Mouse (Mus musculus) MEL (cell line): Measurements from ENCODE around the gene Irx3. TPM values are rescaled to one million over a fixed set of nuclear protein-coding genes. Genes with fewer than 3 reads are reported as not detected.

ENCODE experiments used
- DNase-seq: peaks from one replicate; pipeline ENCODE4 v3.0.0; 2011; ENCODE audit warnings: low read depth, low spot score
- H3K27ac ChIP-seq: 2 replicates; pipeline ENCODE4 v1.5.1; 2012; ENCODE audit warnings: low read depth, mild to moderate bottlenecking, control low read depth, low read length, moderate library complexity; ENCODE audit not compliant: control insufficient read depth
- H3K27me3 ChIP-seq, 2 experiments: fragments of 150-350 bp in 1 of 2; sonication (generic) in 1 of 2; 2 replicates each; pipeline ENCODE4 v1.6.1; 2012; ENCODE audit warnings: low read length in 2 of 2, mild to moderate bottlenecking in 2 of 2, improper control_type of control experiment in 1 of 2, moderate library complexity in 1 of 2; ENCODE audit not compliant: insufficient read depth in 2 of 2, control insufficient read depth in 1 of 2
- H3K36me3 ChIP-seq, 2 experiments: 2 replicates each; pipeline ENCODE4 v1.6.1; 2012 to 2014; ENCODE audit warnings: low read length in 2 of 2, improper control_type of control experiment in 1 of 2, inconsistent platforms in 1 of 2, mild to moderate bottlenecking in 1 of 2; ENCODE audit not compliant: insufficient read depth in 2 of 2, control insufficient read depth in 1 of 2
- H3K4me1 ChIP-seq, 2 experiments: fragments of 150-350 bp in 1 of 2; sonication (generic) in 1 of 2; 2 replicates each; pipeline ENCODE4 v1.6.1; 2012; ENCODE audit warnings: low read length in 2 of 2, improper control_type of control experiment in 1 of 2, mild to moderate bottlenecking in 1 of 2; ENCODE audit not compliant: insufficient read depth in 2 of 2, control insufficient read depth in 1 of 2
- H3K4me3 ChIP-seq, 2 experiments: fragments of 150-350 bp in 1 of 2; sonication (generic) in 1 of 2; 2 replicates each; pipeline ENCODE4 v1.5.1; 2012; ENCODE audit warnings: low read depth in 2 of 2, low read length in 2 of 2, mild to moderate bottlenecking in 2 of 2, moderate library complexity in 2 of 2, control low read depth in 1 of 2, improper control_type of control experiment in 1 of 2; ENCODE audit not compliant: control insufficient read depth in 1 of 2, insufficient read depth in 1 of 2
- H3K79me2 ChIP-seq: 2 replicates; pipeline ENCODE4 v1.6.1; 2012; ENCODE audit warnings: mild to moderate bottlenecking, low read length, moderate library complexity; ENCODE audit not compliant: control insufficient read depth, poor library complexity, insufficient read depth
- H3K9ac ChIP-seq: 2 replicates; pipeline ENCODE4 v1.6.1; 2012; ENCODE audit warnings: low read depth, mild to moderate bottlenecking, control low read depth, low read length, moderate library complexity; ENCODE audit not compliant: control insufficient read depth, poor library complexity, severe bottlenecking
- H3K9me3 ChIP-seq: fragments of 150-350 bp; sonication (generic); replicated peaks from 2 replicates; pipeline ENCODE4 v1.6.1; 2012; ENCODE audit warnings: mild to moderate bottlenecking, low read length, improper control_type of control experiment, moderate library complexity; ENCODE audit not compliant: insufficient read depth
- BHLHE40 ChIP-seq: IDR thresholded peaks from 2 replicates; pipeline ENCODE4 v1.6.1; 2012; ENCODE audit warnings: low read depth, mild to moderate bottlenecking, inconsistent platforms, low read length, improper control_type of control experiment, borderline replicate concordance
- CHD1 ChIP-seq: IDR thresholded peaks from 2 replicates; pipeline ENCODE4 v1.6.1; 2012; ENCODE audit warnings: low read depth, mild to moderate bottlenecking, inconsistent platforms, low read length, improper control_type of control experiment
- CHD2 ChIP-seq: IDR thresholded peaks from 2 replicates; pipeline ENCODE4 v1.6.1; 2011; ENCODE audit warnings: low read length, improper control_type of control experiment
- E2F4 ChIP-seq: IDR thresholded peaks from 2 replicates; pipeline ENCODE4 v1.6.1; 2011; ENCODE audit warnings: low read depth, low read length, improper control_type of control experiment, borderline replicate concordance
- ELF1 ChIP-seq: IDR thresholded peaks from 2 replicates; pipeline ENCODE4 v1.6.1; 2014; ENCODE audit warnings: low read depth, mild to moderate bottlenecking, inconsistent platforms, low read length, improper control_type of control experiment, moderate library complexity
- ETS1 ChIP-seq: IDR thresholded peaks from 2 replicates; pipeline ENCODE4 v1.6.1; 2012; ENCODE audit warnings: low read depth, mild to moderate bottlenecking, inconsistent platforms, low read length, improper control_type of control experiment, moderate library complexity
- HCFC1 ChIP-seq: IDR thresholded peaks from 2 replicates; pipeline ENCODE4 v1.6.1; 2012; ENCODE audit warnings: low read depth, mild to moderate bottlenecking, inconsistent platforms, low read length, improper control_type of control experiment, moderate library complexity
- MAFK ChIP-seq: IDR thresholded peaks from 2 replicates; pipeline ENCODE4 v1.6.1; 2011; ENCODE audit warnings: low read depth, mild to moderate bottlenecking, low read length, improper control_type of control experiment, borderline replicate concordance
- MXI1 ChIP-seq: IDR thresholded peaks from 2 replicates; pipeline ENCODE4 v1.6.1; 2011; ENCODE audit warnings: mild to moderate bottlenecking, low read depth, low read length, improper control_type of control experiment
- POLR2A ChIP-seq, 2 experiments: IDR thresholded peaks; 2 replicates each; pipeline ENCODE4 v1.6.1; 2011 to 2012; ENCODE audit warnings: low read length in 2 of 2, mild to moderate bottlenecking in 2 of 2, control low read depth in 1 of 2, improper control_type of control experiment in 1 of 2, low read depth in 1 of 2, moderate library complexity in 1 of 2; ENCODE audit not compliant: control insufficient read depth in 1 of 2, insufficient read depth in 1 of 2, poor library complexity in 1 of 2
- TBP ChIP-seq: IDR thresholded peaks from 2 replicates; pipeline ENCODE4 v1.8.0; 2011; ENCODE audit warnings: low read depth, low read length, improper control_type of control experiment
- ZNF384 ChIP-seq: IDR thresholded peaks from 2 replicates; pipeline ENCODE4 v1.6.1; 2012; ENCODE audit warnings: low read depth, mild to moderate bottlenecking, inconsistent platforms, low read length, improper control_type of control experiment
- polyA plus RNA-seq, 2 experiments: library from polyadenylated mRNA; stranded (reverse) in 1 of 2; unstranded in 1 of 2; fragments of >175 nt in 1 of 2; fragments of >200 nt in 1 of 2; gene quantifications; 2 replicates each; pipeline versions ENCODE4 v1.2.1 to v1.2.4; 2012; ENCODE audit warnings: low replicate concordance in 2 of 2, low read depth in 1 of 2; ENCODE audit not compliant: insufficient read length in 2 of 2, insufficient read depth in 1 of 2, missing spikeins in 1 of 2
- total RNA-seq: library from RNA; depleted of rRNA; stranded (reverse); fragments of 300-350 nt; gene quantifications from 2 replicates; pipeline ENCODE4 v1.2.3, GENCODE M21; 2012

Irx3 gene
- total and polyA plus RNA-seq, 3 experiments: not detected

DNA sequence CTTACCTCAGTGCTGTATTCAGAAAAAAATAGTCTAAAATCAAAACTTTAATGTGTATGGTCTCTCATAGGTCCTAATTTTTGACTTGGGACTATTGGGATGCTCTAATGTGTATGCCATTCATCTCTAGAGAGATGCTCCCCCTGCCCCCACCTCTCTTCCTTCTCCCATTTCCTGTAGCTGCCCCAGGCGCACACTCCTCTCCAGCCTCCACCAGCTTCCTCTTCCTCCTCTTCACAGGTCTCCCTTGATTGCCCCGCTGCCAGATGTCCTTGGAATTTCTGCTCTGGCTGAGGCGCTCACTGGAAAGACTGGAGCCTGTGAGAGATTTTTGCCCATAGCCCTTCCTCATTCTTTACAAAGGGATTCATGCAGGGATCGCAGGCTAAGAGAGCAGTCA, 20.9 kb upstream of the Irx3 start:
- Histone ChIP-seq H3K27me3 (no peaks in the 10 kb centered on the region), H3K4me3 (no peak overlapping the region), H3K79me2 (no peaks in the 10 kb centered on the region), H3K36me3 (no peaks in the 10 kb centered on the region), H3K4me1 (no peaks in the 10 kb centered on the region), H3K9ac (no peak overlapping the region), H3K27ac (no peak overlapping the region), H3K9me3 (no peaks in the 10 kb centered on the region)
- DNase-seq: no peak
- TF ChIP-seq HCFC1: no peak
- no peak for TF ChIP-seq POLR2A (IDR thresholded peaks at IDR 0.05; ENCODE audit: control insufficient read depth in 1 of 2, insufficient read depth in 1 of 2, low read depth in 1 of 2, low read length in 2 of 2, poor library complexity in 1 of 2)
- no peak for TF ChIP-seq E2F4
- no peak for TF ChIP-seq ELF1
- TF ChIP-seq CHD1: no peak
- TF ChIP-seq MAFK: no peak
- no peak for TF ChIP-seq MXI1
- TF ChIP-seq ETS1: no peak

- Histone ChIP-seq H3K9ac (no peak overlapping the region), H3K9me3 (no peaks in the 10 kb centered on the region), H3K4me1 (no peaks in the 10 kb centered on the region), H3K79me2 (no peaks in the 10 kb centered on the region), H3K36me3 (no peaks in the 10 kb centered on the region), H3K27me3 (no peaks in the 10 kb centered on the region), H3K4me3 (no peak overlapping the region), H3K27ac (no peak overlapping the region)
- TF ChIP-seq BHLHE40 (no peak), CHD2 (no peak), E2F4 (no peak), TBP (no peak)
- no peak for DNase-seq
These were observed 20.1 kb upstream of the Irx3 start for GRCm38 (mm10) chr8:91821976-91822375.

DNA sequence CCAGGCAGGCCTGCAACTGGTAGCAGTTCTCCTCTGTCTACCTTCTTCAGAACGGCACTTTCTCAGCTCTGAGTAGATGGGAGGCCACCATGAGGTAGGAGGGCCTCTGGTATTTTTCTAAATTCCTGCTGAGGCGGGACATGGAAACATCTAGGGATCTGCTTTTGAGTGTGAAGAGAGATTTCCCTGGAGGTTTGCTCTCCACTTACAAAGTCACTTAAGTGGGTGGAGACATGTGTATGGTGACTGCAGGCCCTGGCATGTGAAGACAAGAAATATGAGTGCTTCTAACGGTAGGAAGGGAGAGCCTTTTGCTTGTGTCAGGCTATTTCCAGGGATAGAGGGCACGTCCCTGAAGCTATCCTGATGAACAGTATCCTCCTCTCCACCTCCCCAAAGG, 17.9 kb upstream of the Irx3 start:
- Histone ChIP-seq H3K9ac (no peak overlapping the region), H3K79me2 (no peaks in the 10 kb centered on the region), H3K27me3 (no peaks in the 10 kb centered on the region), H3K9me3 (no peaks in the 10 kb centered on the region), H3K4me1 (no peaks in the 10 kb centered on the region), H3K36me3 (no peaks in the 10 kb centered on the region), H3K27ac (no peak overlapping the region), H3K4me3 (no peak overlapping the region)
- no peak for TF ChIP-seq ZNF384
- no peak for DNase-seq
